Mouse (Mus musculus): ENCODE measurements around the gene Trem1. TPM values are rescaled to one million over a fixed set of nuclear protein-coding genes. Genes with fewer than 3 reads are reported as not detected.

Trem1 gene
- polyA plus RNA-seq, 1 experiment = 0.03 TPM

DNA sequence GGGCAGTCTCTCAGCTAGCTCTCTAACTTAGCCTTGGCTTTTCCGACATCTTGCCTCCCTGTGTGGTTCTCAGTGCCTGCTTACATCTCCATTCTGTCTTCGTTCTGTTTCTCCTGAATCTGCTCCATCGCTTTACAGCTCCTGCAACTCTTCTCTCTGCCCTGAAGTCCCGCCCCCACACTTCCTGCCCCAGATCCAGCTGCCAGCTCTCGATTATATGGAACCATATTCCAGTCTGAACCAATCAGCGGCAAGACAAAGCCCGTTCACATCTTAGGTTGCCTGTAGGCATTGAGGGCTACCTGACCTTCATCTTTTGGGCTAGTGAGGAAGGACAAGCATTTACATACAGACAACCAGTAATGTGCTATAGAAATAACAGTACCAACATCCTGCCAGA is 18.1 kb downstream of the Trem1 start:
- Histone ChIP-seq H3K36me3 (ENCODE audit: control insufficient read depth, insufficient read depth, low read length) (no peaks in the 10 kb centered on the region), H3K27me3 (replicated peaks; ENCODE audit: control insufficient read depth, insufficient read depth, low read length) (no peaks in the 10 kb centered on the region), H3K4me3 (ENCODE audit: insufficient read depth, low read depth, low read length) (no peak overlapping the region), H3K4me1 (ENCODE audit: control insufficient read depth, insufficient read depth, low read length) (no peaks in the 10 kb centered on the region), H3K27ac (ENCODE audit: insufficient read depth, low read depth, low read length) (no peak overlapping the region)
- no peak for TF ChIP-seq POLR2A (IDR thresholded peaks at IDR 0.05; ENCODE audit: low read depth, low read length)
- no peak for TF ChIP-seq CTCF (conservative IDR thresholded peaks at IDR 0.05; ENCODE audit: insufficient read depth, insufficient read length, low read depth, low read length)
- no peak for DNase-seq
- 86% methylated on average over 7 of the region's 7 CpGs for WGBS

DNA sequence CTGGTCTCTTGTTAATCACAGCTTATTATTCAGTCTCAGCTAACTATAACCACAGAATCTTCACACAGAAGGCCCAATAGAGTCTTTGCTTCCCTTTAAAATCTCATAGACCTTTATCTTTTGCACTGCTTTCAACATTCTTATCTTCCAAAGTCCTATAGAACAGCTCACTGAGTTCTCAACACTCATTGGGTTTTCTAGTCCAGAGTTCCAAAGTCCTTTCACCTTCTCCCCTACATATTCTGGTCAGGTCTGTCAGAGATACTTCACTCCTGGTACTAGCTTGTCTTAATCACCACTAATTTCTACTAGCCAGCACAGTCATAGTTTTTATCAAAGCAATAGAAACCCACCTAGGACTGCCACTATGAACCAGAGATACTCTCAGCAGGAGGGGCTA is 24.0 kb downstream of the Trem1 start:
- Histone ChIP-seq H3K4me3 (ENCODE audit: insufficient read depth, low read depth, low read length) (no peak overlapping the region), H3K4me1 (ENCODE audit: control insufficient read depth, insufficient read depth, low read length) (no peaks in the 10 kb centered on the region), H3K27ac (ENCODE audit: insufficient read depth, low read depth, low read length) (no peak overlapping the region), H3K36me3 (ENCODE audit: control insufficient read depth, insufficient read depth, low read length) (no peaks in the 10 kb centered on the region), H3K27me3 (replicated peaks; ENCODE audit: control insufficient read depth, insufficient read depth, low read length) (no peaks in the 10 kb centered on the region)
- no peak for TF ChIP-seq POLR2A (IDR thresholded peaks at IDR 0.05; ENCODE audit: low read depth, low read length)
- TF ChIP-seq CTCF (conservative IDR thresholded peaks at IDR 0.05; ENCODE audit: insufficient read depth, insufficient read length, low read depth, low read length) = no peak
- DNase-seq = no peak

DNA sequence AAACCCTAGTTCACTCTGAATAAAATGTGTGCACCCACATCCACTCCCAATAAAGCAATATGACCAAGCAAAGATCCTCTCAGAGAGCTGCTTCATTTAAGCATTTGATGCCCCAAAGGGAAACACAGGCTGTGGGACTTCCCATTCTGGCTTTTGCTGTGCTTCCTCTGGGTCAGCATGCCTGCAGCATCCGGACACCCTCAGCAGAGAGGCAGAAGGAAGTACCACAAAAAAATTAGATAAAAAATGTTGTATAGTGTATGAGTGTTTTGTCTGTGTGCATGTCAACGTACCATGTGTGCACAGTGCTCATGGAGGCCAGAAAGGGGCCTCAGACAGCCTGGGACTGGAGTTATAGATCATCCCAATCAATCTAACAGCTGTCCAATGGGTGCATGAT is 29.3 kb downstream of the Trem1 start:
- TF ChIP-seq POLR2A (IDR thresholded peaks at IDR 0.05; ENCODE audit: low read depth, low read length) (no peak), CTCF (conservative IDR thresholded peaks at IDR 0.05; ENCODE audit: insufficient read depth, insufficient read length, low read depth, low read length) (no peak)
- Histone ChIP-seq H3K27me3 (replicated peaks; ENCODE audit: control insufficient read depth, insufficient read depth, low read length) (no peaks in the 10 kb centered on the region), H3K4me3 (ENCODE audit: insufficient read depth, low read depth, low read length) (no peak overlapping the region), H3K4me1 (ENCODE audit: control insufficient read depth, insufficient read depth, low read length) (no peaks in the 10 kb centered on the region), H3K27ac (ENCODE audit: insufficient read depth, low read depth, low read length) (no peak overlapping the region), H3K36me3 (ENCODE audit: control insufficient read depth, insufficient read depth, low read length) (no peaks in the 10 kb centered on the region)
- WGBS = 79% methylated on average over 2 of the region's 2 CpGs
- peak; percentile 8 for DNase-seq

DNA sequence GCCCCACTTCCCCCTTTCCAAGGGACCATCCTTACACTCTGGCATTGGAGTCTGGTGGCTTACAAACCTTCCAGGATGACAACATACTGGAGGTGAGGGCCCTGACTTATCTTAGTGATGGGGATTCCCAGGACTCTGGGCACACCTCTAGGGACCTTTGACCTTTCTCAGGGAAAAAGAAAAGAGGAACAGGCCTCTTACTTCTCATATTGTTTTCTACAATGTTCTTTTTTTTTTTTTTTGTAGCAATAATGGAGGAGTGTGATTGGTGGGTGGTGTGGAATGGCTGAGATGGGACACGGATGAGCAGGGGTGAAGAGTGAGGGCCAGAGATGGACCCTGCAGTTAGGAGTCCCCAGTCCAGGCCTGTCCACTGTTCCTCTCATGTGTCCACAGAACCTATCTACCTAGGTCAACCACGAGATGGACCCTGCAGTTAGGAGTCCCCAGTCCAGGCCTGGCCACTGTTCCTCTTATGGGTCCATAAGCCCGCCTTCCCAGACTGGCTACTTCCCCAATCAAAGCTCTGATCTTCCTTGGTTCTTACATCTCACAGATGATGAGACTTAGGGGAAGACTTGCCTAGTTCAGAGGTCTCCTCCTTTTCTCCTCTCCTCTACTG is 31.3 kb downstream of the Trem1 start, which contains the start of gene Treml4:
TSS of gene Treml4 (plus strand) at position 555 of the 622 bp plus-strand sequence.
- H3K4me1 ChIP-seq (ENCODE audit: control insufficient read depth, insufficient read depth, low read length) = no peaks in the 10 kb centered on the region
- no peak for DNase-seq
- no peaks in the 10 kb centered on the region for H3K36me3 ChIP-seq (ENCODE audit: control insufficient read depth, insufficient read depth, low read length)
- TF ChIP-seq POLR2A (IDR thresholded peaks at IDR 0.05; ENCODE audit: low read depth, low read length) (no peak), CTCF (conservative IDR thresholded peaks at IDR 0.05; ENCODE audit: insufficient read depth, insufficient read length, low read depth, low read length) (no peak)
- H3K4me3 ChIP-seq (ENCODE audit: insufficient read depth, low read depth, low read length) = no peak within 1 kb of the TSS
- no peaks in the 10 kb centered on the region for H3K27me3 ChIP-seq (replicated peaks; ENCODE audit: control insufficient read depth, insufficient read depth, low read length)
- 82% methylated on average over 3 of the region's 3 CpGs for WGBS
- H3K27ac ChIP-seq (ENCODE audit: insufficient read depth, low read depth, low read length) = no peak within 1 kb of the TSS

DNA sequence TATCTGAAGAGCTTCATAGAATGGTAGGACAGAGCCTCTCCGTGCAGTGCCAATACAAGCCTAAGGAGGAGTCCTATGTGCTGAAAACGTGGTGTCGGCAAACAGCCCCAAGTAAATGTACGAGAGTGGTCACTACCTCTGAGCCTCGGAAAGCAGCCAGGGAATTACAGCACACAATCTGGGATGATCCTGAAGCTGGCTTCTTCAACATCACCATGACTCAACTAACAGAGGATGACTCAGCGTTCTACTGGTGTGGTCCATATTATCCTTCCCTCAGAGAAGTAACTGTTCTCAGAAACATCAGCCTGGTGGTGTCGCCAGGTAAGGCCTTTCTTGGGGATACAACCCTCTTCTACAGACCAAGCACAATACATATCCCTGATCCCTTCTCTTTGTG is 32.1 kb downstream of the Trem1 start:
- DNase-seq = no peak
- H3K4me3 ChIP-seq (ENCODE audit: insufficient read depth, low read depth, low read length) = no peak overlapping the region
- TF ChIP-seq POLR2A (IDR thresholded peaks at IDR 0.05; ENCODE audit: low read depth, low read length) (no peak), CTCF (conservative IDR thresholded peaks at IDR 0.05; ENCODE audit: insufficient read depth, insufficient read length, low read depth, low read length) (no peak)
- WGBS = 95% methylated on average over 7 of the region's 7 CpGs
- no peak overlapping the region for H3K27ac ChIP-seq (ENCODE audit: insufficient read depth, low read depth, low read length)
- H3K27me3 ChIP-seq (replicated peaks; ENCODE audit: control insufficient read depth, insufficient read depth, low read length) = no peaks in the 10 kb centered on the region
- H3K4me1 ChIP-seq (ENCODE audit: control insufficient read depth, insufficient read depth, low read length) = no peaks in the 10 kb centered on the region
- H3K36me3 ChIP-seq (ENCODE audit: control insufficient read depth, insufficient read depth, low read length) = no peaks in the 10 kb centered on the region

DNA sequence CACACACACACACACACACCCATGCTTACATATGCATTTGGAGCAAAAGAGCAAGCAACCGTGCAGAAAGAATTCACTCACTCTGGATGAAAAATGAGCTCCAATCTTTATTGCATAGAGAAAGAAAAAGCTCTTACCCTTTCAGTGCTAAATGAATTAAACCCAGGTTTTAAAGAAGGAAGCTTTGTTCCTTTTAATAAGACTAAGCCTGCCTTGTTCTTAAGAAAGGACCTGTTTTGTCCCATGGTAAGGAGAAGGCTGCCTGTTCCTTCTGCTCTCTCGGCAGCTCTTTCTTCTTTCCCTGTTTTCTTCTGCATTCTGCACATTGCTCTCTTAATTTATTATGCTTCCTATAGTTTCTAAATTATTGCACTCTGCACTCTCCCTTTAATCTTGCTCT is 33.6 kb downstream of the Trem1 start:
- H3K4me1 ChIP-seq (ENCODE audit: control insufficient read depth, insufficient read depth, low read length) = no peaks in the 10 kb centered on the region
- TF ChIP-seq POLR2A (IDR thresholded peaks at IDR 0.05; ENCODE audit: low read depth, low read length) (no peak), CTCF (conservative IDR thresholded peaks at IDR 0.05; ENCODE audit: insufficient read depth, insufficient read length, low read depth, low read length) (no peak)
- 23% methylated on average over 2 of the region's 2 CpGs for WGBS
- H3K36me3 ChIP-seq (ENCODE audit: control insufficient read depth, insufficient read depth, low read length) = no peaks in the 10 kb centered on the region
- H3K27ac ChIP-seq (ENCODE audit: insufficient read depth, low read depth, low read length) = no peak overlapping the region
- H3K27me3 ChIP-seq (replicated peaks; ENCODE audit: control insufficient read depth, insufficient read depth, low read length) = no peaks in the 10 kb centered on the region
- no peak overlapping the region for H3K4me3 ChIP-seq (ENCODE audit: insufficient read depth, low read depth, low read length)
- no peak for DNase-seq

DNA sequence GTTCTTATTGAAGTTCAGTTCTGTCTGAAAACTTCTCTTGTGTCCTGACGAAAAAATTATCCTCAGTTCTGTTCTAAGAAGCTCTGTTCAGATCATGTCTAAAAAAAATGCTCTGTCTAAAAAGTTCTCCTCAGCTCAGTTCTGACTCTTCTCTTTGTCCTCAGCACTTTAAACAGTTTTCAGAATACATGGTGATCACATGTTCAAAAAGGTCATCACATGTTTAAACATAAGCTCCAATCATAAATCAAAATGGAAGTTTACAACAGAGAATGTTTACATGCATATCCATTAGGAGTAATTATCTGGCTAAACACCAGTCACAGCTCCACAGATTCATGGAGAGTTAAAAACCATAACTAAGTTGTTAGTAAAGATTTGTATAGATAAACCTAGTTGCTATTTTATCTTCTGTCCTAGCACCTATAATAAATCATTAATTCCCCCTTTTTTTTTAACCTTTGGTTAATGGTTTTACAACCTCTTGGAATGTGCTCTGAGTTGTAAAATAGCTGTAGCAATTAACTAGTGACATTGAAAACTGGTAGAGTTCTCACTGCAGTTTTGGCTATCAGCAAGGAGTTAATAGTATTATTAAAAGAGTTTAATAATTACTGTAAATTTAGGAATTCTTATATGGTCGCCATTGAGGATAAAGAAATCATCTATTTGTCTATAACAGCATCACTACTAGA is 34.2 kb downstream of the Trem1 start:
- Histone ChIP-seq H3K36me3 (ENCODE audit: control insufficient read depth, insufficient read depth, low read length) (no peaks in the 10 kb centered on the region), H3K4me1 (ENCODE audit: control insufficient read depth, insufficient read depth, low read length) (no peaks in the 10 kb centered on the region), H3K4me3 (ENCODE audit: insufficient read depth, low read depth, low read length) (no peak overlapping the region), H3K27me3 (replicated peaks; ENCODE audit: control insufficient read depth, insufficient read depth, low read length) (no peaks in the 10 kb centered on the region), H3K27ac (ENCODE audit: insufficient read depth, low read depth, low read length) (no peak overlapping the region)
- TF ChIP-seq CTCF (conservative IDR thresholded peaks at IDR 0.05; ENCODE audit: insufficient read depth, insufficient read length, low read depth, low read length) (no peak), POLR2A (IDR thresholded peaks at IDR 0.05; ENCODE audit: low read depth, low read length) (no peak)
- 31% methylated on average over 2 of the region's 2 CpGs for WGBS
- no peak for DNase-seq

Data from kidney, adult 2 months (tissue).